Mouse (Mus musculus): ENCODE data around the gene Asna1.

GRCm38 (mm10) chr8:85027516-85027855 lies 2.4 kb upstream of the Asna1 start:
- TF ChIP-seq EP300 (IDR thresholded peaks at IDR 0.05), result no peak
- no peak for TF ChIP-seq CTCF (IDR thresholded peaks at IDR 0.05)
